Mouse (Mus musculus) hindbrain, embryonic 14.5 days (tissue): Measurements from ENCODE around the gene Atp5k. TPM values are rescaled to one million over a fixed set of nuclear protein-coding genes. Genes with fewer than 3 reads are reported as not detected.
A peak's percentile ranks its signal among the peaks of the same experiment; 100 is the strongest.

Experiments
- ATAC-seq: fragments of 200-750 bp; cut with Nextera tagmentation; 2 replicates; pipeline ENCODE4 v1.8.0; 2017; ENCODE audit warnings: moderate number of reproducible peaks, mild to moderate bottlenecking, moderate TSS enrichment, moderate library complexity; ENCODE audit not compliant: low FRiP score
- DNase-seq: peaks from one replicate; pipeline ENCODE4 v3.0.0-alpha.2; 2015; ENCODE audit warnings: low spot score
- H3K27ac ChIP-seq: fragments of 300-500 bp; sonication (generic); 2 replicates; pipeline ENCODE4 v1.5.1; 2014; ENCODE audit warnings: mild to moderate bottlenecking, moderate library complexity
- H3K27me3 ChIP-seq: fragments of 300-500 bp; sonication (generic); 2 replicates; pipeline ENCODE4 v1.6.1; 2014; ENCODE audit warnings: mild to moderate bottlenecking, low read length, mixed read lengths; ENCODE audit not compliant: control insufficient read depth, insufficient read depth
- H3K36me3 ChIP-seq: fragments of 300-500 bp; sonication (generic); replicated peaks from 2 replicates; pipeline ENCODE4 v1.6.1; 2014; ENCODE audit not compliant: control insufficient read depth, insufficient read depth
- H3K4me1 ChIP-seq: fragments of 300-500 bp; sonication (generic); replicated peaks from 2 replicates; pipeline ENCODE4 v1.6.1; 2014; ENCODE audit warnings: antibody characterized with exemption, low read length, mixed read lengths; ENCODE audit not compliant: control insufficient read depth, insufficient read depth
- H3K4me2 ChIP-seq: fragments of 300-500 bp; sonication (generic); replicated peaks from 2 replicates; pipeline ENCODE4 v1.6.1; 2014; ENCODE audit warnings: mild to moderate bottlenecking, moderate library complexity
- H3K4me3 ChIP-seq: fragments of 300-500 bp; sonication (generic); replicated peaks from 2 replicates; pipeline ENCODE4 v1.5.1; 2014; ENCODE audit warnings: mild to moderate bottlenecking, low read length
- H3K9ac ChIP-seq: fragments of 300-500 bp; sonication (generic); 2 replicates; pipeline ENCODE4 v1.6.1; 2014
- H3K9me3 ChIP-seq: fragments of 300-500 bp; sonication (generic); 2 replicates; pipeline ENCODE4 v1.6.1; 2016; ENCODE audit warnings: low read length; ENCODE audit not compliant: control insufficient read depth
- WGBS: fragments of 180-500 bp; shearing (Covaris S2); extraction: QIAGEN DNeasy Blood & Tissue Kit; methylation state at CpG from one replicate; pipeline ENCODE4 v1.1.7; 2014; 5-methylcytosine and 5-hydroxymethylcytosine counted together
- polyA plus RNA-seq: library from polyadenylated mRNA; unstranded; fragments of >200 nt; fragmentation: Nextera tagmentation; extraction: Ambion mirVana; gene quantifications from 2 replicates; pipeline ENCODE4 v1.2.1, GENCODE M21; 2014

The Atp5k gene
- polyA plus RNA-seq, 1 experiment from 2014 or later, result 497 TPM

GRCm38 (mm10) chr5:108461082-108462065 is 27.1 kb upstream of the Atp5k start, which contains the start of gene Pcgf3:
TSS of gene Pcgf3 (plus strand) at chr5:108461232.
- Histone ChIP-seq H3K4me2 (peak within 1 kb of the TSS; percentile 95), H3K36me3 (no peaks in the 10 kb centered on the region), H3K4me3 (peak within 1 kb of the TSS; percentile 83), H3K4me1 (peaks cover 32% of the 10 kb centered on the region), H3K9ac (peak within 1 kb of the TSS; percentile 97), H3K9me3 (no peaks in the 10 kb centered on the region), H3K27me3 (peaks cover 13% of the 10 kb centered on the region), H3K27ac (peak within 1 kb of the TSS; percentile 82)
- ATAC-seq (peak; percentile 96), DNase-seq (peak; percentile 97)
- under 1% methylated on average over 61 of the region's 62 CpGs for WGBS

- Histone ChIP-seq H3K4me1 (peaks cover 28% of the 10 kb centered on the region), H3K4me3 (peak overlapping the region; percentile 83), H3K27me3 (peaks cover 13% of the 10 kb centered on the region), H3K9ac (peak overlapping the region; percentile 46), H3K27ac (no peak overlapping the region), H3K9me3 (no peaks in the 10 kb centered on the region), H3K36me3 (no peaks in the 10 kb centered on the region), H3K4me2 (peak overlapping the region; percentile 95)
- no peak for ATAC-seq
- WGBS, result 43% methylated on average over 6 of the region's 6 CpGs
- no peak for DNase-seq
Observed at GRCm38 (mm10) chr5:108460461-108460860, 26.2 kb upstream of the Atp5k start.

- Histone ChIP-seq H3K27me3 (peaks cover 13% of the 10 kb centered on the region), H3K9me3 (no peaks in the 10 kb centered on the region), H3K27ac (no peak overlapping the region), H3K4me3 (no peak overlapping the region), H3K9ac (no peak overlapping the region), H3K4me2 (no peak overlapping the region), H3K36me3 (no peaks in the 10 kb centered on the region), H3K4me1 (peaks cover 18% of the 10 kb centered on the region)
- no peak for DNase-seq
- ATAC-seq, result no peak
- 72% methylated on average over 2 of the region's 2 CpGs for WGBS
Observed at GRCm38 (mm10) chr5:108458706-108459105, 24.5 kb upstream of the Atp5k start.

- Histone ChIP-seq H3K27me3 (peaks cover 12% of the 10 kb centered on the region; the same call in 1 of the 2 replicates), H3K9ac (no peak overlapping the region), H3K4me1 (no peaks in the 10 kb centered on the region), H3K9me3 (no peaks in the 10 kb centered on the region), H3K4me3 (no peak overlapping the region), H3K27ac (no peak overlapping the region), H3K36me3 (no peaks in the 10 kb centered on the region), H3K4me2 (no peak overlapping the region)
- ATAC-seq (no peak), DNase-seq (no peak)
- WGBS, result 35% methylated on average over 3 of the region's 3 CpGs
Observed at GRCm38 (mm10) chr5:108454094-108454493, 19.8 kb upstream of the Atp5k start.

- ATAC-seq (no peak), DNase-seq (no peak)
- Histone ChIP-seq H3K9me3 (no peaks in the 10 kb centered on the region), H3K4me1 (no peaks in the 10 kb centered on the region), H3K9ac (no peak overlapping the region), H3K27ac (no peak overlapping the region), H3K4me3 (no peak overlapping the region), H3K36me3 (no peaks in the 10 kb centered on the region), H3K4me2 (no peak overlapping the region), H3K27me3 (peaks cover 12% of the 10 kb centered on the region; the same call in 1 of the 2 replicates)
- 83% methylated on average over 1 of the region's 1 CpGs for WGBS
Observed at GRCm38 (mm10) chr5:108452422-108452821, 18.2 kb upstream of the Atp5k start.

GRCm38 (mm10) chr5:108451611-108452010 is 17.4 kb upstream of the Atp5k start:
- no peaks in the 10 kb centered on the region for H3K36me3 ChIP-seq
- 92% methylated on average over 1 of the region's 1 CpGs for WGBS
- no peak overlapping the region for H3K9ac ChIP-seq
- ATAC-seq (no peak), DNase-seq (no peak)
- H3K4me2 ChIP-seq, result no peak overlapping the region
- H3K9me3 ChIP-seq, result no peaks in the 10 kb centered on the region
- H3K27me3 ChIP-seq, result peaks cover 12% of the 10 kb centered on the region; the same call in 1 of the 2 replicates
- no peaks in the 10 kb centered on the region for H3K4me1 ChIP-seq
- no peak overlapping the region for H3K4me3 ChIP-seq
- no peak overlapping the region for H3K27ac ChIP-seq

GRCm38 (mm10) chr5:108450837-108451540 is 16.7 kb upstream of the Atp5k start:
- H3K4me3 ChIP-seq, result no peak overlapping the region
- H3K9me3 ChIP-seq, result no peaks in the 10 kb centered on the region
- H3K9ac ChIP-seq, result no peak overlapping the region
- 82% methylated on average over 8 of the region's 8 CpGs for WGBS
- no peak overlapping the region for H3K27ac ChIP-seq
- no peaks in the 10 kb centered on the region for H3K36me3 ChIP-seq
- ATAC-seq, result no peak
- H3K27me3 ChIP-seq, result peaks cover 12% of the 10 kb centered on the region; the same call in 1 of the 2 replicates
- no peaks in the 10 kb centered on the region for H3K4me1 ChIP-seq
- no peak overlapping the region for H3K4me2 ChIP-seq
- no peak for DNase-seq

- no peaks in the 10 kb centered on the region for H3K9me3 ChIP-seq
- H3K36me3 ChIP-seq, result no peaks in the 10 kb centered on the region
- peak; percentile 51; the same call in 1 of the 2 replicates for ATAC-seq
- H3K27me3 ChIP-seq, result peaks cover 12% of the 10 kb centered on the region; the same call in 1 of the 2 replicates
- H3K4me1 ChIP-seq, result no peaks in the 10 kb centered on the region
- WGBS, result 16% methylated on average over 24 of the region's 24 CpGs
- peak within 1 kb of the TSS; percentile 48 for H3K4me2 ChIP-seq
- peak within 1 kb of the TSS; percentile 23 for H3K4me3 ChIP-seq
- no peak within 1 kb of the TSS for H3K27ac ChIP-seq
- peak within 1 kb of the TSS; percentile 29; the same call in 1 of the 2 replicates for H3K9ac ChIP-seq
- no peak for DNase-seq
Observed at GRCm38 (mm10) chr5:108448785-108449668, 14.8 kb upstream of the Atp5k start, which contains the start of gene Mfsd7a. TSS of gene Mfsd7a (minus strand) at chr5:108448891.
